Mouse (Mus musculus) intestine, embryonic 14.5 days (tissue): Measurements from ENCODE around the gene Celf5. TPM values are rescaled to one million over a fixed set of nuclear protein-coding genes. Genes with fewer than 3 reads are reported as not detected.

Experiments
- ATAC-seq: fragments of 200-750 bp; cut with Nextera tagmentation; replicated peaks from 2 replicates; pipeline ENCODE4 v1.8.0; 2017; ENCODE audit warnings: low read depth, moderate number of reproducible peaks, moderate TSS enrichment, moderate library complexity; ENCODE audit not compliant: low FRiP score, low TSS enrichment
- DNase-seq: peaks from one replicate; pipeline ENCODE4 v3.0.0-alpha.2; 2018; ENCODE audit warnings: low spot score
- H3K27ac ChIP-seq: fragments of 300-500 bp; sonication (generic); 2 replicates; pipeline ENCODE4 v1.5.1; 2014; ENCODE audit warnings: low read depth, mild to moderate bottlenecking, control low read depth
- H3K27me3 ChIP-seq: fragments of 300-500 bp; sonication (generic); replicated peaks from 2 replicates; pipeline ENCODE4 v1.6.1; 2014; ENCODE audit warnings: low read length, control low read depth; ENCODE audit not compliant: control insufficient read depth, insufficient read depth
- H3K36me3 ChIP-seq: fragments of 300-500 bp; sonication (generic); 2 replicates; pipeline ENCODE4 v1.6.1; 2014; ENCODE audit warnings: low read length, control low read depth; ENCODE audit not compliant: control insufficient read depth, insufficient read depth
- H3K4me1 ChIP-seq: fragments of 300-500 bp; sonication (generic); replicated peaks from 2 replicates; pipeline ENCODE4 v1.6.1; 2014; ENCODE audit warnings: low read length, control low read depth, mixed read lengths; ENCODE audit not compliant: control insufficient read depth, insufficient read depth
- H3K4me2 ChIP-seq: fragments of 300-500 bp; sonication (generic); 2 replicates; pipeline ENCODE4 v1.6.1; 2014; ENCODE audit warnings: low read length
- H3K4me3 ChIP-seq: fragments of 300-500 bp; sonication (generic); 2 replicates; pipeline ENCODE4 v1.5.1; 2014; ENCODE audit warnings: low read depth, low read length, control low read depth, mixed read lengths
- H3K9ac ChIP-seq: fragments of 300-500 bp; sonication (generic); 2 replicates; pipeline ENCODE4 v1.6.1; 2014; ENCODE audit warnings: mild to moderate bottlenecking, low read length
- H3K9me3 ChIP-seq: fragments of 300-500 bp; sonication (generic); 2 replicates; pipeline ENCODE4 v1.6.1; 2016; ENCODE audit warnings: low read length, control low read depth; ENCODE audit not compliant: control insufficient read depth
- WGBS: fragments of 180-500 bp; shearing (Covaris S2); extraction: QIAGEN DNeasy Blood & Tissue Kit; methylation state at CpG from one replicate; pipeline ENCODE4 v1.1.7; 2014; 5-methylcytosine and 5-hydroxymethylcytosine counted together
- polyA plus RNA-seq: library from polyadenylated mRNA; unstranded; fragments of >200 nt; fragmentation: Nextera tagmentation; extraction: Ambion mirVana; gene quantifications from 2 replicates; pipeline ENCODE4 v1.2.1, GENCODE M21; 2014

Celf5 gene
- polyA plus RNA-seq, 1 experiment from 2014 or later, result 1.3 TPM

DNA sequence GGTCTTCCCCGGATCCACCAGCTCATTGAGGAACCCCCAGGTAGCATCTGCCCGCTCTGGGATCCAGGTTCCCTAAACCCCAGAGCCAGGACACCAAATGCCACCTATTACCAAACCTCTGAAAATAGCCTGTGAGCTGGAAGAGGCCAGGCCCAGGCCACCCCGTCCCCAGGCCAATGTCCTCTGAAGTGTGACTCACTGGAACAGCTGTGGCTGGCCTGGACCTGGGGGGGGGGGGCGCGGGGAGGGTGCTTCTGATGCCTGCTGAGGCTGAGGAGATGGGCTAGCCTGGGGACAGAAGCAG is 60.8 kb downstream of the Celf5 start:
- ATAC-seq, result no peak

GRCm38 (mm10) chr10:81421041-81421796 is 61.3 kb downstream of the Celf5 start:
- WGBS, result 80% methylated on average over 4 of the region's 4 CpGs
- H3K4me2 ChIP-seq, result no peak overlapping the region
- H3K4me3 ChIP-seq, result no peak overlapping the region
- H3K9ac ChIP-seq, result no peak overlapping the region
- H3K9me3 ChIP-seq, result no peaks in the 10 kb centered on the region
- peaks cover 43% of the 10 kb centered on the region for H3K4me1 ChIP-seq
- DNase-seq, result no peak
- no peak overlapping the region for H3K27ac ChIP-seq
- no peaks in the 10 kb centered on the region; the same call in 1 of the 2 replicates for H3K27me3 ChIP-seq
- no peak for ATAC-seq
- peaks cover 7% of the 10 kb centered on the region; the same call in 1 of the 2 replicates for H3K36me3 ChIP-seq

More for the DNA sequence above, 60.8 kb downstream of the Celf5 start:
- Histone ChIP-seq H3K27ac (no peak overlapping the region), H3K4me3 (no peak overlapping the region), H3K9me3 (no peaks in the 10 kb centered on the region), H3K4me1 (peaks cover 39% of the 10 kb centered on the region), H3K27me3 (no peaks in the 10 kb centered on the region; the same call in 1 of the 2 replicates), H3K36me3 (peaks cover 7% of the 10 kb centered on the region; the same call in 1 of the 2 replicates), H3K4me2 (no peak overlapping the region), H3K9ac (no peak overlapping the region)
- WGBS, result 88% methylated on average over 5 of the region's 5 CpGs
- DNase-seq, result no peak

GRCm38 (mm10) chr10:81420191-81420767 is 62.2 kb downstream of the Celf5 start:
- 88% methylated on average over 40 of the region's 40 CpGs for WGBS
- Histone ChIP-seq H3K4me2 (no peak overlapping the region), H3K9ac (no peak overlapping the region), H3K36me3 (peaks cover 9% of the 10 kb centered on the region; the same call in 1 of the 2 replicates), H3K9me3 (no peaks in the 10 kb centered on the region), H3K4me3 (no peak overlapping the region), H3K27me3 (no peaks in the 10 kb centered on the region; the same call in 1 of the 2 replicates), H3K4me1 (peaks cover 42% of the 10 kb centered on the region), H3K27ac (no peak overlapping the region)
- ATAC-seq (no peak), DNase-seq (no peak)

DNA sequence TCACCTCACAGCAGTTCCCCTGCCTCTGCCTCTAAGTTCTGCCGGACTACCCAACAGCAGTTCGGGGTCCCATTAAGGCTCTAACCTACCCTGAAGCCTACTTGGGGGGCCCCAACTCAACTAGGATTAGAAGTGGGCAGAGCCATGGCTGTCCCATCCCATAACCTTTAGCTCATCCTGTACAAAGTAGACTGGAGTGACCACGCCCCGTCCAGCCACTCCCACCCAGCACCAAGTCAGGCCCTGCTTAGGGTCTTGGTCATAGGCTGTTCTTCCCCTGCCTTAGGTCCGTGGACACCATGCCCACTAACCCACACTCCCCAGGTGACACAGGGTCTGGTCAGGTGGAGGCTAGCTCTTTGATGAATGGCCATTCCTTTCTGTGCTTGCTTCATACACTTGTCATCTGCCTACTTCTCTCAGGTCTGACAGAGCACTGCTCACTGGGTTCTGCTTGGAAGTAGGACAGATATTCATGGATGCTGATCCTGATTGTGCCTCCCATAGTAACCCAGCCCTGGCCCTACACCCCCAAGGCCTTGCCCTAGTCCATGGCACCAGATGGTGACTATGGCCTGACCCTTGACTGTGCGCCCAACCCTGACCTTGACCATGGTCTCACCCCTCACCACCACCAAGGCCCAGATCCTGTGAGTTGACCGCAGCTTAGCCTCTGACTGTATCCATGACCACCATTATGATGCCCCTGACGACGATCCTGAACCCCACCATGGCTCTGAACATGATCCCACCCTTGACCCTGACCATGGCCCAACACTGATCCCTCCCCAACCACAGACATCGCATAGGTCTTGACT is 63.2 kb downstream of the Celf5 start:
- DNase-seq (no peak), ATAC-seq (no peak)
- WGBS, result 93% methylated on average over 10 of the region's 10 CpGs
- no peaks in the 10 kb centered on the region for H3K27me3 ChIP-seq
- no peak overlapping the region for H3K27ac ChIP-seq
- H3K4me2 ChIP-seq, result no peak overlapping the region
- peaks cover 13% of the 10 kb centered on the region; the same call in 1 of the 2 replicates for H3K36me3 ChIP-seq
- no peak overlapping the region for H3K9ac ChIP-seq
- H3K9me3 ChIP-seq, result no peaks in the 10 kb centered on the region
- no peak overlapping the region for H3K4me3 ChIP-seq
- H3K4me1 ChIP-seq, result peaks cover 42% of the 10 kb centered on the region

GRCm38 (mm10) chr10:81418216-81419070 is 64.1 kb downstream of the Celf5 start:
- Histone ChIP-seq H3K4me2 (no peak overlapping the region), H3K27me3 (no peaks in the 10 kb centered on the region), H3K9me3 (no peaks in the 10 kb centered on the region), H3K4me3 (no peak overlapping the region), H3K9ac (no peak overlapping the region), H3K4me1 (peaks cover 44% of the 10 kb centered on the region), H3K27ac (no peak overlapping the region), H3K36me3 (peaks cover 13% of the 10 kb centered on the region; the same call in 1 of the 2 replicates)
- 57% methylated on average over 11 of the region's 11 CpGs for WGBS
- no peak for ATAC-seq
- DNase-seq, result no peak

DNA sequence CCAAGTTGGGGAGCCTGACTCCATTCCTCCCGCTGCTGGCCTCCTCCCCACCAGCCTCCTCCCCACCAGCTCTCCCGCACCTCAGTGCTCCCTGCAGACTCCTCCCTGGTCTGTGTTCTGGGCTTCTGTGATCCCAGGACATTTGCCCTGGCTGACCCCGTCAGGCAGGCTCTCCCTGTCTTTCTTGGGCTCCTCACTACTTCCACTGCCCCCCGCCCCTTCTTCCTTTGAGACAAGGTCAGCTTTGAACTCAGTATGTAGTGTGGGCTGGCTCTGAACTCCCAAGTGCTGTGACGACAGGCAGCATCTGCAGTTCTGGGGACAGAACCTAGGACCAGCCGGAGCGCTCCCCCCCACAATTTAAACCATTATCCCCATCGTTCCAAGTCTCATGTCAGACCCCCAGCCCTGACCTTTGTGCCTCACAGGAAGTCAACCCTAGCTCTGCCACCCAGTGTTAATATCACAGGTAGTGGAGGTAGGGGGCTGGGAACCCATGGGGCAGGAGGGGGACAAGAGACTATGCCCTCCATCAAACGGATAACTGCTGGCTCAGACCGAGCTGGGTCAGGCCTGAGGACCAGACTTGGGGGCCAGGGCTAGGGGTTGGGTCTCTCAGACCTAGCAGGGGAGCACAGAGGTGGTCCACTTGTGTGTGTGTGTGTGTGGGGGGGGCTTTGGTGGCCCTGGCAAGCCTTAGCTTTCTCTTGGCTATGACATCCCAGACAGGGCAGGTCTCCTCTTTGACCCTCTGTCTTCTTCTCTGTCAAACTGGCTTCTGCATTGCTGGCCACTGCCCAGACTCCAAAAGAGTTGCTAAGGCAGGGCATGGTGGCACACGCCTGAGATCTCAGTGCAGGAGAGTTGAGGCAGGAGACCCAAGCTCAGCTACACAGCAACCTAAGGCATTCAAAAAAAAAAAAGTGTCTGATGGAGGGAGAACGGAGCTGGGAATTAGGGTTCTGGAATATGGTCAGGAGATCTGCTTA is 65.0 kb downstream of the Celf5 start:
- H3K36me3 ChIP-seq, result peaks cover 13% of the 10 kb centered on the region; the same call in 1 of the 2 replicates
- peaks cover 54% of the 10 kb centered on the region for H3K4me1 ChIP-seq

GRCm38 (mm10) chr10:81416581-81417226 is 65.8 kb downstream of the Celf5 start:
- 0 out of 2 replicates have a peak overlapping the region, but pooled peaks have one; percentile 15 for H3K9ac ChIP-seq
- H3K27me3 ChIP-seq, result no peaks in the 10 kb centered on the region
- H3K4me1 ChIP-seq, result peaks cover 61% of the 10 kb centered on the region
- peak overlapping the region; percentile 52 for H3K4me2 ChIP-seq
- WGBS, result 6% methylated on average over 19 of the region's 26 CpGs
- peak overlapping the region; percentile 52; the same call in 1 of the 2 replicates for H3K27ac ChIP-seq
- ATAC-seq, result peak; percentile 65
- DNase-seq, result peak; percentile 83
- peak overlapping the region; percentile 17 for H3K4me3 ChIP-seq
- H3K9me3 ChIP-seq, result no peaks in the 10 kb centered on the region
- peaks cover 13% of the 10 kb centered on the region; the same call in 1 of the 2 replicates for H3K36me3 ChIP-seq

More for the DNA sequence above, 65.0 kb downstream of the Celf5 start:
- Histone ChIP-seq H3K4me2 (peak overlapping the region; percentile 52), H3K4me3 (peak overlapping the region; percentile 17), H3K9me3 (no peaks in the 10 kb centered on the region), H3K9ac (no peak overlapping the region), H3K27ac (peak overlapping the region; percentile 52; the same call in 1 of the 2 replicates), H3K27me3 (no peaks in the 10 kb centered on the region)
- no peak for DNase-seq
- WGBS, result 55% methylated on average over 12 of the region's 12 CpGs
- no peak for ATAC-seq
